Mouse (Mus musculus) brain, embryonic 14.5 days (tissue): ENCODE results near the gene Lmln.

Source experiments
- CTCF ChIP-seq: fragments of 200-500 bp; IDR thresholded peaks from 2 replicates; pipeline ENCODE4 v1.5.1; 2012; ENCODE audit warnings: inconsistent platforms, mild to moderate bottlenecking, moderate library complexity, borderline replicate concordance; ENCODE audit not compliant: insufficient read depth, insufficient read length; ENCODE audit errors: extremely low read depth
- POLR2A ChIP-seq: fragments of 200-500 bp; IDR thresholded peaks from 2 replicates; pipeline ENCODE4 v1.6.1; 2012; ENCODE audit warnings: mild to moderate bottlenecking, inconsistent platforms, borderline replicate concordance; ENCODE audit not compliant: poor library complexity, insufficient read depth, insufficient read length, severe bottlenecking; ENCODE audit errors: extremely low read depth

DNA sequence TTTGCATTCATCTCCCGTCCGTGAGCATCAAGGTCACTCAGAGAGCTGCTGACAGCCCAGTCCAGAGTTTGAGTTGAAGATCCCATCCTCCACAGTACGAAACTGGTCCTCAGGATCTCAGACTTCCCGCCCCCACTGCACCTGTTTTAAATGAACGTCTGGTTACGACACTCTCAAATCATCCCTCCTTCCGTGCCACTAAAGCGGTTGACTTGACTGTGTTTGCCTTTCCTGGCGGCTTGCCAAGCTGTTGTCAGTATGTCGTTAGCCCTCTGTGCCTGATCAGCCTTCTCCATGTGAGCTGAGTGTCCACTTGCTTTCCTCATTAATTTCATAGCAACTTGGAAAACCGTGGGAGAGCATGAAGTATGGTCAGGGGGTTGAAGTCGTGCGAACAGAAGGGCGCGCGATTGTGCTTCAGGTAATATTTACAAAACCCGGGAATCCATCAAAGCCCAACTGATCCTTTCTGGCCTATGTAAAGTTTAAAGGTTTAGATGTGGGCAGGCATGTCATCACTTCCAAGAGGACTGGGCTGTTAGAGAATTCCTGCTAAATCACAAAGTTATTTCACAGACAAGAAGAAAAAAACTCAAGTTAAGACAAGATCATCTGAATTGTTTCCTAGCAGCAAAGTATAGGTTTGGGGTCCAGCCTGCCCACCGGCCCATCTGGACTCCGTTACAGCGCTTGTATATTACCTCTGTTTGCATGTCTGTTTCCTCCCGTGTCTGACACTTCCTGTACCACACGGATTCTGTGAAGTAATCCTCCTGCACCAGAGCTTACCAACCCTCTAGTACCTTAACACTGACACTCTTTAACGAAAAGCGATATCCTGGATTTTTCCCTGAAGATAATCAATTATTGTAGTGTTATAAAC, 61.9 kb downstream of the Lmln start:
- TF ChIP-seq POLR2A (no peak), CTCF (no peak)
